Mouse (Mus musculus) heart, adult 2 months (tissue): ENCODE data around the gene Brd4. TPM values are rescaled to one million over a fixed set of nuclear protein-coding genes. Genes with fewer than 3 reads are reported as not detected.

Source experiments
- DNase-seq, 2 experiments: peaks; one replicate each; pipeline ENCODE4 v3.0.0; 2021
- H3K27ac ChIP-seq: fragments of 200-600 bp; 2 replicates; pipeline ENCODE4 v1.8.1; 2022
- H3K27me3 ChIP-seq: fragments of 200-500 bp; 2 replicates; pipeline ENCODE4 v1.6.1; 2012; ENCODE audit warnings: mild to moderate bottlenecking, low read length, inconsistent platforms, mixed read lengths; ENCODE audit not compliant: control insufficient read depth, insufficient read depth
- H3K36me3 ChIP-seq: fragments of 200-500 bp; 2 replicates; pipeline ENCODE4 v1.6.1; 2012; ENCODE audit warnings: low read length, inconsistent platforms; ENCODE audit not compliant: control insufficient read depth, insufficient read depth
- H3K4me1 ChIP-seq: fragments of 200-500 bp; 2 replicates; pipeline ENCODE4 v1.6.1; 2011; ENCODE audit warnings: low read length; ENCODE audit not compliant: control insufficient read depth, insufficient read depth
- H3K4me3 ChIP-seq: fragments of 200-600 bp; 2 replicates; pipeline ENCODE4 v1.8.1; 2022
- H3K79me2 ChIP-seq: fragments of 200-500 bp; replicated peaks from 2 replicates; pipeline ENCODE4 v1.6.1; 2012; ENCODE audit warnings: mild to moderate bottlenecking, inconsistent platforms, low read length, moderate library complexity, mixed read lengths; ENCODE audit not compliant: control insufficient read depth, insufficient read depth
- H3K9ac ChIP-seq: fragments of 200-500 bp; 2 replicates; pipeline ENCODE4 v1.6.1; 2012; ENCODE audit warnings: low read depth, mild to moderate bottlenecking, control low read depth, inconsistent platforms, low read length, mixed read lengths
- CTCF ChIP-seq: fragments of 200-600 bp; IDR thresholded peaks from 2 replicates; pipeline ENCODE4 v1.8.1; 2022; ENCODE audit warnings: antibody characterized with exemption, mild to moderate bottlenecking, moderate library complexity
- EP300 ChIP-seq: fragments of 200-500 bp; IDR thresholded peaks from 2 replicates; pipeline ENCODE4 v1.6.1; 2011; ENCODE audit warnings: low read depth, low read length, control low read depth; ENCODE audit not compliant: insufficient read depth
- POLR2A ChIP-seq: fragments of 200-500 bp; IDR thresholded peaks from 2 replicates; pipeline ENCODE4 v1.6.1; 2011; ENCODE audit warnings: mild to moderate bottlenecking, low read depth, low read length, control low read depth; ENCODE audit not compliant: insufficient read depth
- WGBS: fragments of 180-500 bp; shearing (Covaris S2); methylation state at CpG from one replicate; pipeline ENCODE4 v1.1.7; 2018; 5-methylcytosine and 5-hydroxymethylcytosine counted together
- intact Hi-C: fragments of 180-260 bp; cut with DNase I; formaldehyde crosslinking; loops from one replicate; pipeline ENCODE4 v1.15.1; 2025
- polyA plus RNA-seq: library from polyadenylated mRNA; depleted of rRNA; stranded (reverse); fragments of >200 nt; gene quantifications from 2 replicates; pipeline ENCODE4 v1.2.3, GENCODE M21; 2012
- total RNA-seq, 2 experiments: library from RNA; stranded (reverse); gene quantifications; 2 replicates each; pipeline ENCODE4 v1.2.3; 2021

Gene Brd4
- total and polyA plus RNA-seq, 3 experiments = 21.7 to 55.6 (median 53.3) TPM

- Histone ChIP-seq H3K27ac (no peak overlapping the region), H3K9ac (no peak overlapping the region), H3K4me3 (no peak overlapping the region), H3K36me3 (peaks cover 8% of the 10 kb centered on the region), H3K27me3 (no peaks in the 10 kb centered on the region), H3K4me1 (peaks cover 3% of the 10 kb centered on the region), H3K79me2 (no peaks in the 10 kb centered on the region)
- no peak for TF ChIP-seq POLR2A
- no peak for TF ChIP-seq EP300
- no peak for TF ChIP-seq CTCF
- intact Hi-C loops = no loop called here
- no peak for DNase-seq
- 72% methylated on average over 3 of the region's 3 CpGs for WGBS
These were observed 81.5 kb downstream of the Brd4 start for GRCm38 (mm10) chr17:32202972-32203371.

- no peak overlapping the region for H3K27ac ChIP-seq
- H3K9ac ChIP-seq = no peak overlapping the region
- no peak for TF ChIP-seq EP300
- TF ChIP-seq POLR2A = no peak
- no peak for TF ChIP-seq CTCF
- no peaks in the 10 kb centered on the region for H3K27me3 ChIP-seq
- H3K4me3 ChIP-seq = no peak overlapping the region
- WGBS = 65% methylated on average over 3 of the region's 5 CpGs
- intact Hi-C loops = no loop called here
- H3K4me1 ChIP-seq = peaks cover 3% of the 10 kb centered on the region
- H3K36me3 ChIP-seq = peaks cover 6% of the 10 kb centered on the region
- no peak for DNase-seq
- no peaks in the 10 kb centered on the region for H3K79me2 ChIP-seq
These were observed 83.4 kb downstream of the Brd4 start for GRCm38 (mm10) chr17:32201086-32201485.

GRCm38 (mm10) chr17:32199796-32200195 is 84.7 kb downstream of the Brd4 start:
- no peak overlapping the region for H3K27ac ChIP-seq
- TF ChIP-seq EP300 (no peak), CTCF (no peak), POLR2A (no peak)
- no peak overlapping the region for H3K9ac ChIP-seq
- no peaks in the 10 kb centered on the region for H3K27me3 ChIP-seq
- H3K36me3 ChIP-seq = no peaks in the 10 kb centered on the region
- no peak for DNase-seq
- WGBS = 65% methylated on average over 2 of the region's 2 CpGs
- intact Hi-C loops = no loop called here
- no peaks in the 10 kb centered on the region for H3K79me2 ChIP-seq
- no peaks in the 10 kb centered on the region for H3K4me1 ChIP-seq
- H3K4me3 ChIP-seq = no peak overlapping the region

- Histone ChIP-seq H3K36me3 (no peaks in the 10 kb centered on the region), H3K27ac (no peak overlapping the region), H3K79me2 (no peaks in the 10 kb centered on the region), H3K9ac (no peak overlapping the region), H3K4me3 (no peak overlapping the region), H3K4me1 (no peaks in the 10 kb centered on the region), H3K27me3 (no peaks in the 10 kb centered on the region)
- no peak for DNase-seq
- 83% methylated on average over 14 of the region's 14 CpGs for WGBS
- TF ChIP-seq CTCF = no peak
- TF ChIP-seq POLR2A = no peak
- TF ChIP-seq EP300 = no peak
- intact Hi-C loops = no loop called here
These were observed 87.4 kb downstream of the Brd4 start for GRCm38 (mm10) chr17:32197156-32197555.

GRCm38 (mm10) chr17:32195725-32196124 is 88.8 kb downstream of the Brd4 start:
- H3K4me3 ChIP-seq = no peak overlapping the region
- H3K4me1 ChIP-seq = no peaks in the 10 kb centered on the region
- H3K79me2 ChIP-seq = no peaks in the 10 kb centered on the region
- intact Hi-C loops = no loop called here
- no peak for DNase-seq
- H3K36me3 ChIP-seq = no peaks in the 10 kb centered on the region
- TF ChIP-seq EP300 (no peak), POLR2A (no peak), CTCF (no peak)
- no peak overlapping the region for H3K27ac ChIP-seq
- 79% methylated on average over 5 of the region's 5 CpGs for WGBS
- H3K9ac ChIP-seq = no peak overlapping the region
- H3K27me3 ChIP-seq = no peaks in the 10 kb centered on the region

GRCm38 (mm10) chr17:32193010-32193409 is 91.5 kb downstream of the Brd4 start:
- H3K4me3 ChIP-seq = no peak overlapping the region
- no peaks in the 10 kb centered on the region for H3K27me3 ChIP-seq
- no peak overlapping the region for H3K27ac ChIP-seq
- TF ChIP-seq POLR2A (no peak), CTCF (no peak), EP300 (no peak)
- no peak overlapping the region for H3K9ac ChIP-seq
- intact Hi-C loops = no loop called here
- WGBS = 83% methylated on average over 5 of the region's 5 CpGs
- no peaks in the 10 kb centered on the region for H3K36me3 ChIP-seq
- no peak for DNase-seq
- H3K4me1 ChIP-seq = peaks cover 4% of the 10 kb centered on the region
- no peaks in the 10 kb centered on the region for H3K79me2 ChIP-seq

- H3K4me3 ChIP-seq = no peak overlapping the region
- intact Hi-C loops = no loop called here
- no peak for DNase-seq
- no peaks in the 10 kb centered on the region for H3K79me2 ChIP-seq
- no peaks in the 10 kb centered on the region for H3K36me3 ChIP-seq
- no peak overlapping the region for H3K9ac ChIP-seq
- H3K27me3 ChIP-seq = no peaks in the 10 kb centered on the region
- no peak overlapping the region for H3K27ac ChIP-seq
- H3K4me1 ChIP-seq = peaks cover 4% of the 10 kb centered on the region
- TF ChIP-seq POLR2A (no peak), CTCF (no peak)
- 16% methylated on average over 5 of the region's 5 CpGs for WGBS
These were observed 94.7 kb downstream of the Brd4 start for GRCm38 (mm10) chr17:32189850-32190249.
